Mouse (Mus musculus) frontal cortex, postnatal 10 days (tissue): ENCODE results near the gene Agl.
"Not testable (repeated sequence)": the region's sequence is repeated elsewhere in the genome, so short reads cannot be mapped to it uniquely, and the experiment has no call there.

Source experiments
- DNase-seq, 2 experiments: peaks; one replicate each; pipeline ENCODE4 v3.0.0; 2022; ENCODE audit warnings: low spot score in 2 of 2, mixed read lengths in 1 of 2

Gene Agl

DNA sequence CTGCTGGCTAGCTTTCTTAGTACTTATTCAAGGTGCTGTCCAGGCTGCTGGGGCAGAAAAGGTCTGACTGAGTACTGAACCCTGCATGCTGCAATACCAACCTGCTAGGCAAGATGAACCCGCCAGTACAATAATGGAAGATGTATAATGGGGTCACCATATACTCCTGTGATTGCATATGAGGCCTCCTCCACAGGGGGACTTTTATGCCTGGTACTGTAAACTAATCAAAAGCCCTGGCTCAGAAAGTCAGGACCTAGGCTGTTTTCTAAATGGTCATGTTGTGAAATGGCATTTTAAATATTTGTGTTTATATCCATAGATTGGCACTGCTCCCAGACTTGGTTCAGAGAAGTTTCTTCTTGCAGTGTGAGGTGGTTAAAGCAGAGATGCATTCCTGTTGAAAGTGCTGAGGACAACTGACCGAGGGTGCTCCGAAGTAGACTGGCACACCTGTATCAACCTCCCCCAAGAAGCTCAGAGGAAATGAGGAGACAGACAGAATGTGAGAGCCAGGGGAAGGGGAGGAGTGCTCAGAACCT is 8.8 kb upstream of the Agl start:
- no peak for DNase-seq

GRCm38 (mm10) chr3:116815916-116816315 is 8.0 kb upstream of the Agl start:
- DNase-seq, result no peak

GRCm38 (mm10) chr3:116815305-116815797 is 7.4 kb upstream of the Agl start:
- no peak for DNase-seq

GRCm38 (mm10) chr3:116812946-116813345 is 5.0 kb upstream of the Agl start:
- DNase-seq, result no peak

GRCm38 (mm10) chr3:116810351-116810750 is 2.4 kb upstream of the Agl start:
- DNase-seq, result not testable (repeated sequence)

- no peak for DNase-seq
Observed at GRCm38 (mm10) chr3:116809221-116809620, 1.3 kb upstream of the Agl start.

GRCm38 (mm10) chr3:116808507-116809217 is 696 bp upstream of the Agl start:
- DNase-seq, result peak in 1 of 2 experiments; percentile 10

- no peak for DNase-seq
Observed at GRCm38 (mm10) chr3:116805866-116806265, 2.1 kb downstream of the Agl start.

DNA sequence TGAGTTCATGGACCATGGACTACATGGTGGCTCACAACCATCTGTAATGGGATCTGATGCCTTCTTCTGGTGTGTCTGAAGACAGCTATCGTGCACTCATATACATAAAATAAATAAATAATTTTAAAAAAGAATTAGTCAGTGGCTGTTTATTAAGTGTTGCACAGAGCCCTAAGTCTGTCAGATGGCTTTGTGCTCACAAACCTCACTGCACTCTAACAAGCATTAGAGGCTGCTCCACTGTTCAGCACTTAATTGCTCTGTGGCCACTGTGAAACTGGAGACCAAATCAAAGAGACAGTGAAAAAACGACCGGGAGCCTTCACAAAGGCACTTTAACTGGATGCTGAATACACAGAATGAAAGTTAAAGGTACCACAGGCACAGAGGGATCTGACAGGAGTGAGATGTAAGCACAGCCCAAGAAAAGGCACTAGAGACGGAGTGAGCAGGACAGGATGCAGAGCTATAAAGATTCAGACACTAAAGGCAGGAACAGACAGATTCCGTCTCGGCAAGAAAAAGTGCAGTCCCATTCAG is 3.1 kb downstream of the Agl start:
- DNase-seq, result no peak

- no peak for DNase-seq
Observed at GRCm38 (mm10) chr3:116801755-116802154, 6.2 kb downstream of the Agl start.

- no peak for DNase-seq
Observed at GRCm38 (mm10) chr3:116798821-116799510, 9.0 kb downstream of the Agl start.

- no peak for DNase-seq
Observed at GRCm38 (mm10) chr3:116788851-116789250, 19.1 kb downstream of the Agl start.

DNA sequence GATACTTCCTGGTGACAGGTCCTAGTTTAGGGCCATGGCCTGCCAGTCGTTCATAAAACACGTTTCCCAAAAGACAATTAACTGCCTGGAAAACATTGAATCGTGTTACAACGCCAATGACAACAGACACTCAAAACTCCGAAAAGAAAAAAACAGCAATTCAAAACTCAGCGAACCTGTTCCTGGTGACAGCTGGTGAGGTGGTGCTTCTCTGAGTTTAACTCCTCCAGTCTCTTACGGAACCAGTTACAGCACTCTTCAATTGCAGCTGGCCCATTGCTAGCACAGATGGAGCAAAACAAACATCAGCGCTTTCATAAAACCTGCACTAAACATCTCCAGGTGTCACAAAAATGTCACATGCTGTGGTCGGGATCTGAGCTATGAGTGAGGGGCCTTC is 21.4 kb downstream of the Agl start:
- no peak for DNase-seq

DNA sequence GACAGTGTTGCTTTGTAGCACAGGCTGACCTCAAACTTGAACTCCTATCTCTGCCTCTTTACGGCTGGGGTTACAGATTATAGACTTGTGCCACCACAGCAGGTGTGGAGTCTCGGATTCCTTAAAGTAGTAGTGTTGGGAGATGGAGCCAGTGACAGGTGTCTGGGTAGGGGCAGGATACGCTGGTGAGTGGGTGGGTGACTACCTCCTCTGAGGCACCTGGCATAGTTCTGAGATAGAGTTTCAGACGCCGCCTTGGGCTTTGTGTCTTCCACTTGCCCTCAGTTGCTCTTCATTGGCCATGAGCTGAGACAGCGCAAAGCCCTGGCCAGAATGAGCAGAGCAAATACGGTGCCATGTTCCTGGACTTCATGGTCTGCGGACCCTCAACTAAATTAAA is 22.1 kb downstream of the Agl start:
- no peak for DNase-seq

- no peak for DNase-seq
Observed at GRCm38 (mm10) chr3:116784811-116785210, 23.2 kb downstream of the Agl start.

DNA sequence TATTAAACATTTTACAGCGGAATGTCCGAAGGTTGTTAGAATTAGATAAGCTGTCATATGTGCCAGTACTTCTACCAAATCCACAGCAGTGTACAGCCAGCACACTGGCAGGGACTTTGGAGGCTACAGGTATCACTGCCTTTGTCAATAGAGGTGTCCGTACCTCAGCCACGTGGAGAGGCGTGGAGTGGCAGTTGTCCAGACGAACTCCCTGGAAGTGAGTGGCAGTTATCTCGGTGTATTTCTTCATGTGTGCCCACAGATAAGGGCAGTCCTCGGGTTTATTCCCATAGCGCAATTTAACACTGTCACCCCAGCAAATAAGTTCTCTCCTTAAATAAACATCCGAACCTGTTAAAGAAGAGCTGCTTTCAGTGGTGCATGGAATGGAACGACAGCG is 23.7 kb downstream of the Agl start:
- no peak for DNase-seq

- DNase-seq, result no peak
Observed at GRCm38 (mm10) chr3:116776961-116777360, 31.0 kb downstream of the Agl start.

GRCm38 (mm10) chr3:116773836-116774235 is 34.1 kb downstream of the Agl start:
- DNase-seq, result no peak

DNA sequence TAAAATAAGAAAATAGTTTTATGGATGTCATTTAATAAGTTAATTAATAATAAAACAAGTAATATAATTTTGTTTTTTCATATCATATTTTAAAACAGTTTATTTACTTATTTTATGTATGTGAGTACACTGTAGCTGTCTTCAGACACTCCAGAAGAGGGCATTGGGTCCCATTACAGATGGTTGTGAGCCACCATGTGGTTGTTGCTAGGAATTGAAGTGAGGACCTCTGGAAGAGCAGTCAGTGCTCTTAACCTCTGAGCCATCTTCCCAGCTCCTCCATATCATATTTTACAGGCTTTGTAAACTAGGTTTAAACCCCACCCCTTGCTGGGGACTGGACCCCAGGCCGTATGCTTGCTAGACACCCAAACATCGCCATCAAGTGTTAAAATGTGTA is 36.4 kb downstream of the Agl start:
- no peak for DNase-seq

- not testable (repeated sequence) for DNase-seq
Observed at GRCm38 (mm10) chr3:116766963-116767362, 41.0 kb downstream of the Agl start.

DNA sequence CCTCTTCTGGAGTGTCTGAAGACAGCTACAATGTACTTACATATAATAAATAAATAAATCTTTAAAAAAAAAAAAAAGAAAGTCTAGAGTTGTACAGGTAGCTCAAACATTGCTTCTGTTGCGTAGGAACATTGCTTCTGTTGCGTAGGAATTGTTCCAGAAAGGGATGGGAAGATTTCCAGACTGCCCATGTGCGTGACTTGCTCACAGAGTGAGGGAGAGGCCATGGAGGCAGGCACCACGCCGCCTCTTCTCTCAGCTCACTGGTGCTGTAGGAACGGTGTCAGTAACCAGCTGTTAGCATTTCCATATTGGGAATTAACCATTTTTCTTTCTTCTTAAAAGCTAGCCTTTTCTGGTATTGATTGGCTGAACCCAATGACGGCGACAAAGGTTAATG is 55.1 kb downstream of the Agl start:
- DNase-seq, result no peak

DNA sequence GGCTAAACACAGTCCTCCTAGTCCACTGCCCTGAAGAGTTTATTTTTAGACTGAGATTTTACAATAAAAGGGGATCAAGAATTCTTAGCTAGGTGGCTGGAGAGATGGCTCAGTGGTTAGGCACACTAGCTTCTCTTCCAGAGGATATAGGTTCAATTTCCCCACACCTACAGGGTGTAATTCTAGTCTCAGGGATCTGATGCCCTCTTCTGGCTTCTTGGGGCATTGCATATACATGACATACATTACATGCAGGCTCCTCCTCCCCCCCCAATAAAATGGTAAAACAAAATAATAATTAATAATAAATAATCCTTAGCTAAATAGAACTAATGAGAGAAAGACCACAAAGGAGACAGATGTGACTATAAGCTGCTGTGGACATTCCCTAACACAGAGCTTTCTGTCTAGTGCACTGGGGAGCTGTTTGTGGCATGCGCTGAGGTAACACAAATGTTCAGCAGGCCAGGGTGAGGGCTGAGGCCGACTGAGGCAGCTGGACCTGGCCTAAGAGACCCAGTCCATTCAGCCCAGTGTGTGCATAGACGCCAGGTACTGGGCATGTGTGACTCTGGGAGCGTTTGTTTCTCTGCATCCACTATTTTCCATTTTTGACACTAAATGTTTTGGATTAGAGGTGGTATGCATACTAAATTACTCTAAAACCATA is 56.6 kb downstream of the Agl start:
- no peak for DNase-seq
